Mouse (Mus musculus) ES-Bruce4 (cell line): ENCODE results near the gene Ogdh. TPM values are rescaled to one million over a fixed set of nuclear protein-coding genes. Genes with fewer than 3 reads are reported as not detected.

ENCODE experiments used
- H3K27ac ChIP-seq: 2 replicates; pipeline ENCODE4 v1.5.1; 2012; ENCODE audit warnings: low read length, inconsistent platforms; ENCODE audit not compliant: insufficient read depth
- H3K27me3 ChIP-seq: 2 replicates; pipeline ENCODE4 v1.6.1; 2012; ENCODE audit warnings: mild to moderate bottlenecking, low read length, inconsistent platforms; ENCODE audit not compliant: control insufficient read depth, poor library complexity, insufficient read depth, severe bottlenecking
- H3K36me3 ChIP-seq: 2 replicates; pipeline ENCODE4 v1.6.1; 2012; ENCODE audit warnings: inconsistent platforms, mild to moderate bottlenecking, low read length, moderate library complexity; ENCODE audit not compliant: control insufficient read depth, poor library complexity, insufficient read depth, severe bottlenecking
- H3K4me1 ChIP-seq: one replicate; pipeline ENCODE4 v1.8.1; 2011; ENCODE audit warnings: low read length; ENCODE audit not compliant: control insufficient read depth, insufficient read depth
- H3K4me3 ChIP-seq: 2 replicates; pipeline ENCODE4 v1.5.1; 2011; ENCODE audit warnings: low read depth, mild to moderate bottlenecking, low read length
- H3K9ac ChIP-seq: 2 replicates; pipeline ENCODE4 v1.6.1; 2012; ENCODE audit warnings: low read depth, mild to moderate bottlenecking, inconsistent platforms; ENCODE audit not compliant: poor library complexity, severe bottlenecking
- H3K9me3 ChIP-seq: replicated peaks from 2 replicates; pipeline ENCODE4 v1.6.1; 2012; ENCODE audit warnings: mild to moderate bottlenecking, low read length, inconsistent platforms; ENCODE audit not compliant: control insufficient read depth, poor library complexity, insufficient read depth, severe bottlenecking
- CTCF ChIP-seq: IDR thresholded peaks from one replicate; pipeline ENCODE4 v1.8.1; 2011; ENCODE audit warnings: low read depth, low read length
- EP300 ChIP-seq: IDR thresholded peaks from 2 replicates; pipeline ENCODE4 v1.6.1; 2011; ENCODE audit warnings: low read depth, low read length; ENCODE audit not compliant: insufficient read depth
- POLR2A ChIP-seq: IDR thresholded peaks from one replicate; pipeline ENCODE4 v1.8.1; 2011; ENCODE audit warnings: low read length; ENCODE audit not compliant: insufficient read depth
- polyA plus RNA-seq: library from polyadenylated mRNA; stranded (reverse); fragments of >200 nt; gene quantifications from 2 replicates; pipeline ENCODE4 v1.2.4, GENCODE M21; 2011; ENCODE audit warnings: low read depth; ENCODE audit not compliant: missing spikeins, insufficient read depth, insufficient read length

Ogdh gene
- polyA plus RNA-seq, 1 experiment: 77.6 TPM

- Histone ChIP-seq H3K36me3 (peaks cover 45% of the 10 kb centered on the region), H3K27ac (no peak overlapping the region), H3K9me3 (no peaks in the 10 kb centered on the region), H3K4me1 (no peaks in the 10 kb centered on the region), H3K4me3 (no peak overlapping the region), H3K9ac (no peak overlapping the region), H3K27me3 (no peaks in the 10 kb centered on the region)
- no peak for TF ChIP-seq EP300
- TF ChIP-seq POLR2A: no peak
- no peak for TF ChIP-seq CTCF
These were observed 45.3 kb downstream of the Ogdh start for GRCm38 (mm10) chr11:6336689-6337088.

- no peaks in the 10 kb centered on the region for H3K4me1 ChIP-seq
- no peak overlapping the region for H3K9ac ChIP-seq
- H3K27ac ChIP-seq: no peak overlapping the region
- H3K27me3 ChIP-seq: no peaks in the 10 kb centered on the region
- peaks cover 56% of the 10 kb centered on the region for H3K36me3 ChIP-seq
- H3K4me3 ChIP-seq: no peak overlapping the region
- no peaks in the 10 kb centered on the region for H3K9me3 ChIP-seq
- TF ChIP-seq POLR2A (no peak), EP300 (no peak), CTCF (no peak)
These were observed 54.5 kb downstream of the Ogdh start for GRCm38 (mm10) chr11:6345956-6346355.

- Histone ChIP-seq H3K36me3 (peaks cover 55% of the 10 kb centered on the region), H3K9me3 (no peaks in the 10 kb centered on the region), H3K4me3 (no peak overlapping the region), H3K4me1 (no peaks in the 10 kb centered on the region), H3K9ac (no peak overlapping the region), H3K27me3 (no peaks in the 10 kb centered on the region), H3K27ac (no peak overlapping the region)
- TF ChIP-seq CTCF: no peak
- no peak for TF ChIP-seq EP300
- no peak for TF ChIP-seq POLR2A
These were observed 55.5 kb downstream of the Ogdh start for GRCm38 (mm10) chr11:6346966-6347365.

GRCm38 (mm10) chr11:6348681-6349200 is 57.3 kb downstream of the Ogdh start:
- Histone ChIP-seq H3K27me3 (no peaks in the 10 kb centered on the region), H3K9me3 (no peaks in the 10 kb centered on the region), H3K4me3 (no peak overlapping the region), H3K27ac (no peak overlapping the region), H3K9ac (no peak overlapping the region), H3K36me3 (peaks cover 53% of the 10 kb centered on the region), H3K4me1 (no peaks in the 10 kb centered on the region)
- no peak for TF ChIP-seq EP300
- no peak for TF ChIP-seq POLR2A
- TF ChIP-seq CTCF: no peak

GRCm38 (mm10) chr11:6349586-6349985 is 58.2 kb downstream of the Ogdh start:
- TF ChIP-seq EP300: no peak
- no peak for TF ChIP-seq POLR2A
- TF ChIP-seq CTCF: no peak
- Histone ChIP-seq H3K4me1 (no peaks in the 10 kb centered on the region), H3K36me3 (peaks cover 53% of the 10 kb centered on the region)

GRCm38 (mm10) chr11:6355106-6355505 is 63.7 kb downstream of the Ogdh start:
- Histone ChIP-seq H3K4me1 (peaks cover 2% of the 10 kb centered on the region), H3K9me3 (no peaks in the 10 kb centered on the region), H3K27me3 (no peaks in the 10 kb centered on the region), H3K4me3 (no peak overlapping the region), H3K9ac (no peak overlapping the region), H3K36me3 (peaks cover 33% of the 10 kb centered on the region), H3K27ac (no peak overlapping the region)
- TF ChIP-seq EP300 (no peak), CTCF (no peak), POLR2A (no peak)

More at GRCm38 (mm10) chr11:6349586-6349985, 58.2 kb downstream of the Ogdh start:
- Histone ChIP-seq H3K9me3 (no peaks in the 10 kb centered on the region), H3K4me3 (no peak overlapping the region), H3K9ac (no peak overlapping the region), H3K27me3 (no peaks in the 10 kb centered on the region), H3K27ac (no peak overlapping the region)
